In the genomic region with DNA sequence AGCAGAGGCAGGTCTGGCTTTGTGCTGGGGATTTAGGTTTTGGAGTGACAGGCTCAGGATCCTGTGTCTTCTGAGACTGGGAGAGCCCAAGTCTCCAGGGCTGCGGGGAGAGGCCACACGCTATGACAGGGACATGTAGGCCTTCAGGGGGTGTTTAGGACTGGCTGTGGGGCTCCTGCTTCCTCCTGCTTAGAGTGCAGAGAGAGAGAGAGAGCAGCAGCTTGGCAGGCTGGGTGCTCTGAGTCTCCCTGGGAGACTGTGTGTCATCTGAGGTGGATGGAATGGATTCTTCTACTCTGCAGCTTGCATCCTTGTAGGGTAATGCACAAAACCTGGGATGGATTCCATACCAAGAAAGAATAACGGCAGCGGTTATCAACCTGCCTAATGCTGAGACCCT, we compare ENCODE assay signal across 8 mouse cellular contexts.
A peak's percentile ranks its signal among the peaks of the same experiment; 100 is the strongest.
DNase-seq lines count a peak whose midpoint lies in the region; ATAC-seq and TF ChIP-seq lines count a peak whose summit lies in the region.

No protein-coding gene starts in this region.

- 13% methylated on average over 4 of the region's 4 CpGs for WGBS in embryonic facial prominence, embryonic 12.5 days
- WGBS in kidney, embryonic 14.5 days, result 10% methylated on average over 4 of the region's 4 CpGs
- 14% methylated on average over 4 of the region's 4 CpGs for WGBS in lung, postnatal 0 days

- H3K9ac ChIP-seq in embryonic facial prominence, embryonic 12.5 days, result no peak overlapping the region
- peak overlapping the region; percentile 32; the same call in 1 of the 2 replicates for H3K9ac ChIP-seq in kidney, embryonic 14.5 days (ENCODE audit: low read depth, low read length)
- no peak overlapping the region for H3K9ac ChIP-seq in lung, postnatal 0 days (replicated peaks; ENCODE audit: low read depth)

- H3K4me2 ChIP-seq in embryonic facial prominence, embryonic 12.5 days (replicated peaks), result peak overlapping the region; percentile 46
- H3K4me2 ChIP-seq in kidney, embryonic 14.5 days (replicated peaks; ENCODE audit: low read depth, low read length), result peak overlapping the region; percentile 23; the same call in 1 of the 2 replicates
- H3K4me2 ChIP-seq in lung, postnatal 0 days (replicated peaks; ENCODE audit: low read depth, low read length), result peak overlapping the region; percentile 29; the same call in 1 of the 2 replicates

- H3K9me3 ChIP-seq in embryonic facial prominence, embryonic 12.5 days, result no peaks in the 10 kb centered on the region
- no peaks in the 10 kb centered on the region for H3K9me3 ChIP-seq in kidney, embryonic 14.5 days (ENCODE audit: control insufficient read depth, low read length)
- no peaks in the 10 kb centered on the region for H3K9me3 ChIP-seq in lung, postnatal 0 days (ENCODE audit: low read length)

- peak; percentile 87 for DNase-seq in 3T3-L1 (ENCODE audit: low read depth, low spot score)
- DNase-seq in adrenal gland, postnatal 36 days, result peak; percentile 36 to 58
- DNase-seq in heart, adult 8-10 months (ENCODE audit: low spot score), result peak; percentile 71
- DNase-seq in lung, postnatal 0 days (ENCODE audit: low spot score), result peak; percentile 86
- peak; percentile 95 for DNase-seq in retina, postnatal 1 day
- no peak for DNase-seq in urinary bladder, postnatal 10 days (ENCODE audit: low spot score)

- TF ChIP-seq CTCF in lung, postnatal 0 days (IDR thresholded peaks at IDR 0.05), result no peak

- H3K27ac ChIP-seq in embryonic facial prominence, embryonic 12.5 days, result peak overlapping the region; percentile 87
- peak overlapping the region; percentile 83 for H3K27ac ChIP-seq in kidney, embryonic 14.5 days (ENCODE audit: low read depth, low read length)
- H3K27ac ChIP-seq in lung, postnatal 0 days (ENCODE audit: low read length), result no peak overlapping the region

- H3K36me3 ChIP-seq in embryonic facial prominence, embryonic 12.5 days, result no peaks in the 10 kb centered on the region
- no peaks in the 10 kb centered on the region for H3K36me3 ChIP-seq in kidney, embryonic 14.5 days (ENCODE audit: control insufficient read depth, insufficient read depth, low read length)
- no peaks in the 10 kb centered on the region for H3K36me3 ChIP-seq in lung, postnatal 0 days (ENCODE audit: insufficient read depth, low read length)

- H3K4me3 ChIP-seq in embryonic facial prominence, embryonic 12.5 days, result peak overlapping the region; percentile 22
- H3K4me3 ChIP-seq in kidney, embryonic 14.5 days (ENCODE audit: low read length), result no peak overlapping the region; the same call in 1 of the 2 replicates
- H3K4me3 ChIP-seq in lung, postnatal 0 days (ENCODE audit: low read depth, low read length), result no peak overlapping the region

- peaks cover 12% of the 10 kb centered on the region; the same call in 1 of the 2 replicates for H3K27me3 ChIP-seq in embryonic facial prominence, embryonic 12.5 days
- peaks cover 7% of the 10 kb centered on the region; the same call in 1 of the 2 replicates for H3K27me3 ChIP-seq in kidney, embryonic 14.5 days (ENCODE audit: control insufficient read depth, insufficient read depth, low read length)
- peaks cover 4% of the 10 kb centered on the region; the same call in 1 of the 2 replicates for H3K27me3 ChIP-seq in lung, postnatal 0 days (replicated peaks; ENCODE audit: insufficient read depth, low read length)

- H3K4me1 ChIP-seq in embryonic facial prominence, embryonic 12.5 days, result peaks cover 40% of the 10 kb centered on the region
- H3K4me1 ChIP-seq in kidney, embryonic 14.5 days (ENCODE audit: control insufficient read depth, insufficient read depth, low read length), result peaks cover 33% of the 10 kb centered on the region
- peaks cover 6% of the 10 kb centered on the region for H3K4me1 ChIP-seq in lung, postnatal 0 days (ENCODE audit: insufficient read depth, low read depth, low read length)

- TF ChIP-seq EP300 in lung, postnatal 0 days (IDR thresholded peaks at IDR 0.05), result no peak

- peak; percentile 19; the same call in 1 of the 2 replicates for ATAC-seq in embryonic facial prominence, embryonic 12.5 days (ENCODE audit: insufficient number of reproducible peaks, insufficient read depth, low FRiP score, low TSS enrichment)
- 0 out of 2 replicates have a peak, but pooled peaks have one; percentile 11 for ATAC-seq in kidney, embryonic 14.5 days (ENCODE audit: low FRiP score, low TSS enrichment)
- ATAC-seq in lung, postnatal 0 days, result peak; percentile 49
